Mouse (Mus musculus) heart, postnatal 14 days (tissue): ENCODE results near the gene Nacc1. TPM values are rescaled to one million over a fixed set of nuclear protein-coding genes. Genes with fewer than 3 reads are reported as not detected.
"Not testable (repeated sequence)": the region's sequence is repeated elsewhere in the genome, so short reads cannot be mapped to it uniquely, and the experiment has no call there.

Experiments used
- DNase-seq, 2 experiments: peaks; one replicate each; pipeline ENCODE4 v3.0.0; 2021 to 2022
- intact Hi-C: fragments of 180-260 bp; cut with DNase I; formaldehyde crosslinking; loops from one replicate; pipeline ENCODE4 v1.15.1; 2025
- total RNA-seq, 2 experiments: library from RNA; stranded (reverse); gene quantifications; 2 replicates each; pipeline ENCODE4 v1.2.3; 2021

The Nacc1 gene
- total RNA-seq, 2 experiments from 2014 or later = 35.6 to 40.5 TPM

DNA sequence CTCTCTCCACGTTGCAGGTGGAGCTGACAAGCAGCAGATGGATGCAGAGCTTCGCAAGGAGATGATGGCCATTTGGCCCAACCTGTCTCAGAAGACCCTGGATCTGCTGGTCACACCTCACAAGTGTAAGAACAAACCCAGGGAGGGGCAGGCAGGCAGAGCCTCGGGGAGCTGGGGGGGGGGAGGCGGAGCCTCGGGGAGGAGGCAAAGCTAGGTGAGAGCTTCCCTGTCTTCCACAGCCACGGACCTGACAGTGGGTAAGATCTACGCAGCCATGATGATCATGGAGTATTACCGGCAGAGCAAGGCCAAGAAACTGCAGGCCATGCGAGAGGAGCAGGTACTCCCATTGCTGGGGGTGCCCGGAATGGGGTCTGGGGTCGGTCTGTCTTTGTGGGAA, 58.1 kb downstream of the Nacc1 start:
- intact Hi-C loops = no loop called here
- DNase-seq = no peak

DNA sequence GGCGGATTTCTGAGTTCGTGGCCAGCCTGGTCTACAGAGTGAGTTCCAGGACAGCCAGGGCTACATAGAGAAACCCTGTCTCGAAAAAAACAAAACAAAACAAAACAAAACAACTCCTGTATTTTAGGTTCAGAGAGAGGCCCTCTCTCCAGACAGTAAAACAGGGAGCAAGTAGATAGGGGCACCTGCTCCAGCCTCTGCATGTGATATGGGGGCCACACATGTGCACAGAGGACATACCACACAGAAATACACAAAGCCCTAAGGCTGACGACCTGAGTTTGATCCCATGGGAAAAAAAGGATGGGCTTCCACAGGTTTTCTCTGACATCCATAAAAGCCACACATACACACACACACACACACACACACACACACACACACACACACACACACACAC, 64.2 kb downstream of the Nacc1 start:
- DNase-seq, intact Hi-C loops: not testable (repeated sequence)

DNA sequence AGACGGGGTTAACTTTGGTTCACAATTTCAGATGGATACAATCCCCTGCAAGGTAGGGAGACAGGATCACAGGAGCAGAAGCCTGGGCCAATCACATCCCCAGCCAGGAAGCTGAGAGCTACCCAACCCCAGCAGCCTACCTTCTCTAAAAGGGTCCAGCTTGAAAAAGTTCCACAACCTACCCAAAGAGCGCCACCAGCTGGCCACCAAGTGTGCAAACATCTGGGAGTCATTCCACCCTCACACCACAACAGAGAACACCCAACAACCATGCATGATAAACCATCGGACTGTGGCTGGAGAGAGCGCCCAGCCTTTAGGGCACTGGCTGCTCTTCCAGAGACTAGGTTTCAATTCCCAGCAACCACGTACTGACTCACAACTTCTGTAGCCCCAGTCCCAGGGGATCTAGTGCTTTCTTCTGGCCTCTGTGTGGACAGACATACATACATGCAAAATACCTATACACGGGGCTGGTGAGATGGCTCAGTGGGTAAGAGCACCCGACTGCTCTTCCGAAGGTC, 66.5 kb downstream of the Nacc1 start:
- intact Hi-C loops = no loop called here
- no peak for DNase-seq

Other genes with a start within 250 kb of the Nacc1 start
- 10 to 100 TPM; 26.2 to 29.4 TPM for gene Ier2, start 25.0 kb downstream of the Nacc1 start, total RNA-seq
- gene Trmt1, start 1.6 kb downstream of the Nacc1 start, total RNA-seq = 10 to 100 TPM; 32.5 to 35.2 TPM
- gene Lyl1, start 13.6 kb upstream of the Nacc1 start, total RNA-seq = 1 to 10 TPM; 5.8 to 6.7 TPM
- under 1 TPM; 0.54 to 0.69 TPM for gene G430095P16Rik, start 35.1 kb upstream of the Nacc1 start, total RNA-seq
- gene Nfix, start 112.5 kb upstream of the Nacc1 start, total RNA-seq = 100 to 1,000 TPM; 276 to 280 TPM
- 1 to 10 TPM; 6.1 to 6.4 TPM for gene Dand5, start 135.0 kb upstream of the Nacc1 start, total RNA-seq
- gene Gadd45gip1, start 143.7 kb upstream of the Nacc1 start, total RNA-seq = 10 to 100 TPM; 23.0 to 25.0 TPM
- gene Rad23a, start 152.8 kb upstream of the Nacc1 start, total RNA-seq = 10 to 100 TPM; 78.9 to 79.9 TPM
- 100 to 1,000 TPM; 262 to 331 TPM for gene Calr, start 159.1 kb upstream of the Nacc1 start, total RNA-seq
- 10 to 100 TPM; 23.7 to 27.8 TPM for gene Farsa, start 169.1 kb upstream of the Nacc1 start, total RNA-seq
- gene Syce2, start 184.2 kb upstream of the Nacc1 start, total RNA-seq = 1 to 10 TPM; 2.2 to 3.7 TPM
- 10 to 100 TPM; 41.4 to 42.0 TPM for gene Gcdh, start 206.1 kb upstream of the Nacc1 start, total RNA-seq
- gene Klf1, start 214.1 kb upstream of the Nacc1 start, total RNA-seq = not detected
- 1 to 10 TPM; 5.9 to 7.3 TPM for gene Dnase2a, start 220.7 kb upstream of the Nacc1 start, total RNA-seq
- not detected for gene Mast1, start 249.5 kb upstream of the Nacc1 start, total RNA-seq